Mouse (Mus musculus): ENCODE data around the gene Swt1.

GRCm38 (mm10) chr1:151451946-151452345, 23.7 kb upstream of the Swt1 start:
- TF ChIP-seq CTCF (IDR thresholded peaks at IDR 0.05; ENCODE audit: borderline replicate concordance, extremely low read depth, insufficient read depth, insufficient read length) (no peak), POLR2A (IDR thresholded peaks at IDR 0.05; ENCODE audit: borderline replicate concordance, extremely low read depth, insufficient read depth, insufficient read length, poor library complexity, severe bottlenecking) (no peak)

Data from brain, embryonic 14.5 days (tissue).